7 mouse cellular contexts compared by ENCODE assay signal in the genomic region with DNA sequence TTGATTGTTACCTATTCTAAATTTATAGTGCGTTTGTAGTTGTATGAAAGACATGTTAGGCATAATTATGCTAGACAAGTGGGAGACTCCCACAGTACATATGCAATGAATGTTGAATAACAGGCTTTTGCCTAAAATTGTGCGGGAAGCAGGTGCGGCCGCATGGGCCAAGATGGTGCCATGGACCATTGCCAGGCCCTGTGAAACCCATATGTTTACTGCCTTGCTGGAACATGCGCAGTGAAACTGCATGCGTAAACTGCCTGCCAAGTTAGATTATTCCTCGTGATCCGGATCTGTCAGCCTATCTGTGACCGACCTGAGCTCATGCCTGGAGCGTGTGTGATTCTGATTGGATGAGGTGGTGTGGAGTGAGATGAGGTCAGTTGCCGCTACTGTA. TPM values are rescaled to one million over a fixed set of nuclear protein-coding genes. Genes with fewer than 3 reads are reported as not detected.
DNase-seq lines count a peak whose midpoint lies in the region; ATAC-seq lines count a peak whose summit lies in the region.
"Not testable (repeated sequence)": the region's sequence is repeated elsewhere in the genome, so short reads cannot be mapped to it uniquely, and the experiment has no call there.

No protein-coding gene starts in this region.

- intact Hi-C loops in left cerebral cortex, postnatal 10 days (cut with DNase I), result not testable (repeated sequence)

- ATAC-seq in frontal cortex, adult (ENCODE audit: low TSS enrichment), result peak; percentile 59; the same call in 1 of the 2 replicates

- DNase-seq in brain, embryonic 18.5 days (ENCODE audit: low read depth, low spot score), result peak; percentile 40
- peak; percentile 52 for DNase-seq in cerebellum, adult 8-10 months
- DNase-seq in cerebellum, postnatal 36 days, result peak; percentile 66 to 73
- DNase-seq in layer of hippocampus, adult 8-10 months (ENCODE audit: low spot score in 2 of 2), result peak; percentile 18 to 44
- DNase-seq in left cerebral cortex, postnatal 10 days (ENCODE audit: extremely low spot score in 1 of 2, low spot score in 2 of 2), result peak; percentile 35 to 52
- peak; percentile 11 for DNase-seq in right cerebral cortex, postnatal 25 days

RNA-seq across cellular contexts. Expression of gene Ppp6c, which starts 26.0 kb away (rescaled TPM):
- 10 to 100 TPM; 58.4 to 74.2 (median 63.1) TPM for total RNA-seq in layer of hippocampus, adult 8-10 months (2022)
- total RNA-seq in left cerebral cortex, postnatal 10 days (2021), result 10 to 100 TPM; 64.6 to 66.5 TPM

Comparison
In these comparisons a context has a peak if more than half of its experiments do, and no peak if none do; other contexts are left out.
1. Peak in every context shown above with its lines: DNase-seq and ATAC-seq.
2. DNase-seq: peak in every context shown above with its lines; median percentile 70 in cerebellum, postnatal 36 days; 52 in cerebellum, adult 8-10 months; 44 in left cerebral cortex, postnatal 10 days; 40 in brain, embryonic 18.5 days; 31 in layer of hippocampus, adult 8-10 months; 11 in right cerebral cortex, postnatal 25 days.